Mouse (Mus musculus) ovary, adult 10 weeks (tissue): ENCODE measurements around the gene Vmn1r180. TPM values are rescaled to one million over a fixed set of nuclear protein-coding genes. Genes with fewer than 3 reads are reported as not detected.

Experiments
- polyA plus RNA-seq: library from polyadenylated mRNA; stranded (reverse); fragments of 350-450 nt; fragmentation: Illumina TruSeq; extraction: RNeasy Lipid Tissue Mini Kit (QIAGEN cat#74804); gene quantifications from one replicate; pipeline ENCODE4 v1.2.3, GENCODE M21; 2014

The Vmn1r180 gene
- polyA plus RNA-seq, result not detected

DNA sequence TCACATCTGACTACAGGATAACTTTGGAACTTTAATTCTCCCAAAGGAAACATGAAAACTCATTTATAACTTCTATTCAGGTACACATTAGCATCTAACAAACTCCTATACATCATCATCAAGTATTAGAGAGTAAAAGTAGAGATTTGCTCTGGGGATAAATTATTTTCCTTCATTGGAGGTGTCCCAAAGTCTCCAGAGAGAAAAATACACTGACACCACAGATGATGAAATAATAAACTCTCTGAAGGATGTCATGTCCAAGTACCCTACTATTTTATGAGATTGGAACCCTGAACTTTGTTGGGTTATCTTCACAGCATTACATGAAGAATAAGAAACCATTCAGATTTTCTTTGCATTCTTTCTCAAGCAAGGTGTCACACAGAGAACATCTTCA, at the start of gene Vmn1r180:
Gene Vmn1r180, plus strand, starts transcription at position 301 of the 400 bp plus-strand sequence.

DNA sequence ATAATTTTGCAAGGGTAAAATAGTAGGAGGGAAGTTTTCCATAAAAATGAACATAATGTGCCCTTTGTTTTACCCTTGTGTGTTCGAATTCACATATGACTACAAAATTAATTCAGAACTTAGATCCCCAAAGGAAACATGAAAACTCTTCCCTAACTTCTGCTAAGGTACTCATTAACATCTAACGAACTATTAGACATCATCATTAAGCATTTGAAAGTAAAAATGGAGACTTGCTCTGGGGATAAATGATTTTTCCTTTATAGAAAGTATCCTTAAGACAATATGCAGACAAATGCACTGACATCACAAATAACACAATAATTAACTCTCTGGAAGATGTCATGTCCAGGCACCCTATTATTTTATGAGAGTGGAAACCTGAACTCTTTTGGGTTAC, 23.8 kb upstream of the Vmn1r180 start, which contains the start of gene Vmn1r179:
Gene Vmn1r179, plus strand, starts transcription at position 301 of the 400 bp plus-strand sequence.

DNA sequence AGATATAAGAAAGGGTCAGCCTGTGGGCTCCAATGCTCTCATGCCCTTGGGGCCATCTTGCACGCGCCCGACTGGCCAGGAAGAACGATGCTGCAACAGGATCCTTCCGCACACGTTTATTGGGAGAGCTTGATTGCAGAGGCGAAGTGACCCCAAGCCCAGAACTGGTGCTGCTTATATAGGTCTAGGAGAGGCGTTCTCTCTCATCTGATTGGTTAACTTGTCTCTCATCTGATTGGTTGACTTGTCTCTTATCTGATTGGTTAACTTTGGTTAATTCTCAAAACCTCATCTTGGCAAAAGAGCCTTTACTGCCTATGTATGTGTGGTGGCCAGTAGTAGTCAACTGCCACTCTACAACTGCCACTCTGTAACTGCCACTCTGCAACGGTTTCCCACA, 23.9 kb downstream of the Vmn1r180 start, which contains the start of gene Vmn1r181:
Gene Vmn1r181, plus strand, starts transcription at position 301 of the 400 bp plus-strand sequence.

DNA sequence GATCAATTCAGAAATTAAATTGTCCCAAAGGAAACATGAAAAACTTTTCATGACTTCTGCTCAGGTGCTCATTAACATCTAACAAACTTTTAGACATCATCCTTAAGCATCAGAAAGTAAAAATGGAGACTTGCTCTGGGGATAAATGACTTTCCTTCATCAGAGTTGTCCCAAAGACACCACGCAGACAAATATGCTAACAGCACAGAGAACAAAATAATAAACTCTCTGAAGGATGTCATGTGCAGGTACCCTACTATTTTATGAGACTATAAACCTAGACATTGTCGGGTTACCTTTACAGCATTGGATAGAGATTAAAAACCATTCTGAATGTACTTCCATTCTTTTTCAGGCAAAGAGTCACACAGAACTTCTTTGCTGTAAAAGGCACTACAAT, 51.0 kb downstream of the Vmn1r180 start, which contains the start of gene V1rd19:
Gene V1rd19, plus strand, starts transcription at position 301 of the 400 bp plus-strand sequence.

Other genes starting within 250 kb of the Vmn1r180 start
- not detected for gene Vmn1r173, start 249.9 kb upstream of the Vmn1r180 start, polyA plus RNA-seq
- not detected for gene Vmn1r174, start 198.4 kb upstream of the Vmn1r180 start, polyA plus RNA-seq
- gene Vmn1r175, start 140.0 kb upstream of the Vmn1r180 start, polyA plus RNA-seq, result not detected
- not detected for gene Vmn1r176, start 113.3 kb upstream of the Vmn1r180 start, polyA plus RNA-seq
- gene Vmn1r177, start 84.2 kb upstream of the Vmn1r180 start, polyA plus RNA-seq, result not detected
- gene Vmn1r178, start 58.6 kb upstream of the Vmn1r180 start, polyA plus RNA-seq, result not detected
- gene Vmn1r179, start 23.7 kb upstream of the Vmn1r180 start, polyA plus RNA-seq, result not detected
- gene Vmn1r181, start 24.0 kb downstream of the Vmn1r180 start, polyA plus RNA-seq, result not detected
- gene V1rd19, start 51.1 kb downstream of the Vmn1r180 start, polyA plus RNA-seq, result not detected
- gene Vmn1r183, start 102.6 kb downstream of the Vmn1r180 start, polyA plus RNA-seq, result not detected
- 10.1 TPM for gene Zfp180, start 131.3 kb downstream of the Vmn1r180 start, polyA plus RNA-seq
- gene Zfp112, start 161.7 kb downstream of the Vmn1r180 start, polyA plus RNA-seq, result 1.4 TPM
- 4.8 TPM for gene Zfp235, start 183.5 kb downstream of the Vmn1r180 start, polyA plus RNA-seq
- 2.3 TPM for gene Zfp114, start 224.4 kb downstream of the Vmn1r180 start, polyA plus RNA-seq